Mouse (Mus musculus) T-cell, adult 2 months (primary cell): ENCODE data around the gene Sptbn4.

Source experiments
- DNase-seq: peaks from one replicate; pipeline ENCODE4 v3.0.0; 2022; ENCODE audit warnings: low spot score

The Sptbn4 gene

DNA sequence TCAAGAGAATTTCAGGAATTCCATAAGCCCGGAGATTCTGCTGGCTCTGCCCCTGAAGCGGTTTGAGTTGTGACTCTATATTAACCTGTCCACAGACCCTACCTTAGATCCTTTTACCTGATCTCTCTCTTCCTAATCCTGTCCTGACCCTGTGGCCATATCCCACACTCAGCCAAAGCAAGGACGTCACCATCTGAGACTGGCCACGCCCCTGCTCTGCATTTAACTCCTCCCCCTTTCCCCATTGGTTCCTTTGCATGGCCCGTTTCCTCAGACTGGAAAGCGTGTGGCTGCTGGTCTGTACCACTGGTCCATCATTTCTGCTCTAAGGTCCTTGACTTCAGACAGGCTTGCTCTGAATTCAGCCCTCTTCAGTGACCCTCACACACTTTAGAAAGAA lies 102.0 kb downstream of the Sptbn4 start:
- no peak for DNase-seq

DNA sequence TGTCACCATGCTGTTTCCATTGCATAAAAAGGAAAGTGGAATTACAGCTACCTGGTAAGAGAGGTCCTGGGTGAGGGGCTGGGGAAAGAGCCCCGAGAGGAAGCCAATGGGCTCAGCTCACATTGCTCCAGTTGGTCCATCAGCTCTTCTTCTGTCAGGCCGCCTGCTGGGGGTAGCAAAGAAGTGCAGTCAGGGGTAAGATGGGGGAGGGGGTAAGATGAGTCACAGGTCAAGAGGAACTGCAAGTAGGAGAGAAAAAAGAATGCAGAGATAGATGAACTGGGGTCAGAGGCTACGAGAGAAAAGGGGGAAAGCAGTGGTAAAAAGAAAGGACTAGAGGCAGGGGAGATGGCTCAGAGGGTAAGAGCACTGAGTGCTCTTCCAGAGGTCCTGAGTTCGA lies 104.9 kb downstream of the Sptbn4 start:
- DNase-seq: no peak

DNA sequence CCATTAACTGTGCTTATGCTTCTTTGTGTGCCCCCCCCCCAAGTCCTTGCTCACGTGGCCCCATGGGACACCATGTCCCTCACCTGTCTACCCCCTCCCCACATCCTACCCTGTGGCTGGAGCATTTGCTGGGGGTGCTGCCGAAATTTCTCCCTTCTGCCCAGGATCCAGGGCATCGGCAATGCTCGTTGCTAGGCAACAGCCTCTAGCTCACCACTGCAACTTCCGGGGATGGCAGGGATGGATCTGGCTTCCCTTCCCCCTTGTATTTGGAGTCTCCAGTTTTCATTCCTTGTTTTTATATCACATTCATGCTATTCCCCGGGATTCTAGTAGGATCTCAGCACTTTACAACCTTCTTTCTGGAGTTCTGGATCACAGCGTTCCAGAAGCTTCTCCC lies 108.0 kb downstream of the Sptbn4 start:
- DNase-seq: no peak

DNA sequence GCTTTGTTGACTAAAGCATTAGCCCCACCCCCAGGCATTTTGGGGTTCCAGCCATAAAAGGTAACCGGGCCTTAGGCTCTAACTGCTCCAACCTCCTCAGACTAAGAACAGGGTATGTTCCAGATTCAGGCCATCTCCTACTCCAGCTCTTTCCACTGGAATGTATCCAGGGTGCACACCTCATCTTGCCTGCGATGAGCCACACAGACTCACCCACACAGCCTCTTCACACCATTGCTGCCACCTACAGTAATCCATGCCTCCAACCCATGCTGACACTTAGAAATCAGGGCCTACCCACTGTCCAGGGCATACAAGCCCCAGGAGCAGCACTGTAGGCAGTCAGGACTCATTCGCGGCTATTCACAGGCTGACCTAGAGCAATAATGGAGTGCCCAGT lies 108.4 kb downstream of the Sptbn4 start:
- DNase-seq: no peak

DNA sequence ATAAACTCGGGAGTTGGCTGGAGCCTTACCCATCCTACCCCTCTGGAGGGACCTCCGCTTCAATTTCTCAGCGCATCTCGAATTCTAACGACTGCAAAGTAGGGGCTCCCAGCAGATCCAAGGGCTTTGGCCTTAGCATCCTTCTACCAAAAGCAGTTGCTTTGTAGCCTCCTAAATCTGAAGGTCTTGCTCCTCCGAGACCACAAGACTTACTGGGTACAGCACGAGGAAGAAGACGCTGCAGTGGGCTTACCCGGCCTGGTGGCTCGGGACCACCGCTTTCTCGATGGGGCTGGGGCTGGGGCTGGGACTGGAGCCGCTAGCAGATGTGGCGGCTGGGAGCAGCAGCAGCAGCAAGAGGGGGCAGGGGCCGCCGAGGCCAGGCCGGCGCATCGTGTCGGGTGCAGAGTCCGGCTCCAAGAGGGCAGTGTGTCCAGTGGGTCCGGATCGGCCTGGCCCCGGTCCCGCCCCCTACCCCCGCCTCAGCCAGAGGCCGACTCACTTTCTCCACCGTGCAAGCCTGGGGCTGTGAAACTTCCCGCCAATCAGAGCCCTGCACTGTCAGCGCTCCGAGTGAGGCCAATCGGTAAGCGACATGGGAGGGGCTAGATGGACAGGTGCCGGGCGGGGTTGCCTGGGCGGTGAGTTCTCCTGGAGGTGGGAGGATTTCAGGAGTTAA lies 110.2 kb downstream of the Sptbn4 start, which contains the start of gene Ltbp4:
Gene Ltbp4 (minus strand): TSS at position 518 of the 679 bp plus-strand sequence.
- DNase-seq: no peak

DNA sequence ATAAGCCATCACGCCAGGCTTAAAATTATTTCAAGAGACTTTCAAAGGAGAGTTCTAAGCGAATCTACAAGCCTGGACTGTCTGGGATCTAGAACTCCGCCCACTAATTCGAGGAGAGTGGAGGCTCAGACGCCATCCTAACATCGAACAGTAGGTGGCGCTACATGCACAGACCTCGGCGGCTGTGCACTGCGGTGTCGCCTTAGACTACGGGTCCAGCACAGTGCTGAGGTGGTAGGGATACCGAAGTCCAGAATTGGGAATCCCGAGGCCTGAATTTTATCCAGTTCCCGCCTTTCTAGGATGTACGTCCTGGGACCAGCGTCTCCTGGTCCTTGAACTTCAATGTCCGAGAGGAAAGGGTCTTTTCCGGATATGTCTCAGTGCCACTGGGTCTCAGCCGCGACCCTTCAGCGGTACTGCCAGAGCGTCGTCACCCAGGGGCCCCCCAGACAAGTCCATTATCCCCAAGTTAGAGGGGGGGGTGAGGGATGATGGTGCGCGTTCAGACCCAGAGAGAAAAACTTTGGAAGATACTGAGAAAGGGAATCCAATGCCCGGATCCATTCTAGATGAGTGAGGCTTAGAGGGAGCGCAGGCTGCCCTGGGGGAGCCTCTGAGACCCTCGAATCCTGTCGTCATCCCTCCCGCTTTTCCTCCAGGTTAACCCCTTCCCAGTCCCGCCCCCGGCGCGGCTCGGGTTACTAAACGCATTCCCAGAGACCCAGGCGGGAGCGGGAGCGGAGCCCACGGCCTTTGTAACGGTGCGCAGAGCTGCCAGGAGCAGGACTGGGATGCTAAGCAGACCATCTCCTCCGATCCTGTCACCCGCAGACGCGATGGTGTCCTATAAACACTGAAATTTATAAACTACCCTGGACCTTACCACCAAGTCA lies 111.3 kb downstream of the Sptbn4 start:
- peak; percentile 80 for DNase-seq

DNA sequence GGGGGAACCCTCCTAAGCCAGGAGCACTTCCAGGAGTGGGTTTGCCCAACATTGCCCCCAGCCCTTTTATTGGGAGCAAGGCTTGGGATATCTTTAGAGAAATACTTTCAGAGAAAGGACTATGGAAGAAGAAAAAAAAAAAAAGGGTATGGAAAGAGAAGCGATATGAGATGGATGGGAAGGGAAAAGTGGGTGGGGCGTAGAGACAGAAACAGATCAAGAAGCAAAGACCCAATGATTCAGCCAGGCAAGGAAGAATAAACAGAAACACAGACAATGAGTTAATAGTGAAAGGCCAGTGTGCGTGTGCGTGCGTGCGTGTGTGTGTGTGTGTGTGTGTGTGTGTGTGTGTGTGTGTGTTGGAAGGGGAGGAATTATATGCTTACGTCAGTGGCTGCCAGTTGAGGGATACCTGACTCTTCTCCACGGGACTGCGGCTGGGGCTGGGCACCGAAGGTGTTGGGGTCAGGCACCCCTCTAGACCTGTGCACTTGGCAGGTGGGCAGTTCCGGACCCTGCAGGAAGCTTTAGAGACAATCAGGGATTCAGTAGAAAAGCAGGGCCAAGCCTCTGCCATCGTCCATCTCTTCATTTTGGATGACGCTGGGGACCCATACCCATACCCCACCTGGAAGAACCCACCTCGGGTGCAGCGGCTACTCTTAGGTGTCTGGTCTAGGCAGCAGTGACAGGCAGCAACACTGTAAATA lies 112.3 kb downstream of the Sptbn4 start:
- no peak for DNase-seq

DNA sequence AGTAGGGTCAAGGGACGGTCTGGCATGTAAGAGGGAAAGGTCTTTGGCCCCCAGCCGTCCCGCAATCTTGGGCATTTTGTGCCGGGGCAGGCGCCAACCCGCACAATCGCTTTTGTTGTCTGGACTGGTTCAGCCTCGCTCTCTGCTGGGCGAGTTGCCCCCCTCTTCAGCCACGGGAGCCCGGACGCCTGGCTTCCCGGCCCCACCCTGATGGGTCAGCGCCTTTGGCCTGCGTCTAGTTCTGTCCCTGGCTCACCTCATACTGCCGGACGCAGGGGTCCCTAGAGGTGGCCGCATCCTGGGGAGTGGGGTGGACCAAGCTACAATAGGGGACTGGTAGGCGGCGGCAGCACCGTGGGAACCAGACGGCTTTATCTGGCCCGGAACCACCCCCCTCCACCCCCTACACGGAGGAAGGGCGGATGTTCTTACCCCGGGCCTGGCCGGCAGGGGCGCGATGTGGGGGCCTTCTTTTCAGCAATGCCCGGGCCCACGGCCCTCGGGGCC lies 113.0 kb downstream of the Sptbn4 start:
- no peak for DNase-seq

DNA sequence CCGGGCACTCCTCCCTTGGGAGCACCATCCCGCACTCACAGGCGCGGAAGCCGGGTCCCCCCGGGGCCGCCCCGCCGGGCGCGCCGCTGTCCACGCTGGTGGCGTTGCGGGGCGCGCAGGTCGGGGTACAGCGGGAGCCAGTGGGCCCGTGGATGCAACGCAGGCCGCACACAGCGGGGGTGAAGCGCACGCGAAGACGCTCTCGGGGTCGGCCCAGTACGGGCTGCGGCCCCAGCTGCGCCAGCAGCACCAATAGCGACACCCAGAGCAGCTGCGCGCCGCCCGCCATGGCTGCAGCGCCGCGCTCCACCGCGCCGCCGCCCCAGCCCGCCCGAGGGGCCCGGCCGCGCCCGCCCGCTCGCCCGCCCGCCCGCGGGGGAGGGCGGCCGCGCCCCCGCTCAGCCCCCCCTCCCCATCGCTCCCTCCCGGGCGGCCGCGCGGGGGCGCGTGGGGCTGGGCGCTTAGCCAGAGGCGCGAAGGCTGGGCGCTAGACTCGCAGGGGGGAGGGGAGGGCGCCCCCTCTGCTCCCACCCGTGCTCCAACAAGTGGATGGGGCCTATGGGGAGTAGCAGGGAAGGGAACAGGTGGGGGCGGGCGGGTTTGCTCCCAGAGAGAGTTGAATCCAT lies 114.1 kb downstream of the Sptbn4 start:
- DNase-seq: no peak

DNA sequence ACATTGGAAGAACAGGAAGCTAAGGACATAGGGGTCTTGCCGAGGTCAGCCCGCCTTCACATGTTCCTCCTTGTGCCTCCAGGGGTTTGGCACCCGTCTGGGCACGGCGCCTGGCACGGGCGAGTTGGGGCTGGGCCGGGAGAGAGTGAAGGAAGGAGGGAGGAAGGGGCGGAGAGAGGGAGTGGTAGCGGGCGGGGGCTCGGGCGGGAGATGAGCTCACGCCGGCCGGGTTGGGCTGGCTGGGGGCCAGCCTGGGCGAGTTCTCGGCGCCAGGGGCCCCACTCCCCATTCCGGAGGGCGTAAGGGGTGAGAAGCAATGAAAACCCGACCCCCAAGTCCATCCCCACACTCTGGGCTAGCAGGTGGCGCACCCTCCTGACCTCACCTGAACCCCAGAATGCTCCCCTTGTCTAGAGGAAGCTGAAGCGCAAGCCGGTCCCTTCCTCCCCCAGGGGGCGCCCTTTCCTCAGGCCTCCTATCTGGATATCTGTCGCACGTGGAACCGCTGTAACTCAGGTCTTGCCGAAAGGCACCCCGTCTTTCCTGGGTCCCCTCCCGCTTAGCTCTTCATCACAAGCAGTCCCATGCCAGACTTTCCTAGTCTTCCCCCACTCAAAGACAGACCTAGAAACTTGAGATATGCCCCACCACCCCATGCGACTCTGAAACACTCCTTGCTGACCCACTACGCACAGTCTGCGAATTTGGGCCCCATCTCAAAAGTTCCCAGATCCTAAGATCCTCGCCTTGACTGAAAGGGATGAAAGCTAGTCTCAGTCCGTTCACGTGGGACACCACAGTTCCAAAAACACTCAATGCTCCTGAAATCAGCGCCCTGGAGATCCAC lies 114.9 kb downstream of the Sptbn4 start:
- peak; percentile 85 for DNase-seq

DNA sequence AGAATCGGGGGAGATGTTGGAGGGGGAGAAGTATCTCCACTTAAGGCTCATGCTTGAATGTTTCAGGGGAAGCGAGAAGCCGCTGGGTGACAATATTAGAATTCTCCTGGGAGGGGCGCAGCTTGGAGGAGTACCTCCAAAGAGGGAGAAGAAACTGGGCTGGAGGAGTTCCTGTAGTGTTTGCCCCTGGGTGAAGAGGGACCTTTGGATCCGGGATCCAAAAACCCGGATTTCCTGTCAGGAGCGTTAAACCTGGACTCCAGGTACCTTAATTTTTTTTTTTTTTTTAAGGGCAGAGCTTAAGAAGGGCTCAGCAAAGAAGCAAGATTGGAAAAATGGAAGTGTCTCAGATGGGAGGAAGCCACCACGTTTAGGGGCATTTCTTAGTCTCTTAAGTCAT lies 115.6 kb downstream of the Sptbn4 start:
- no peak for DNase-seq

DNA sequence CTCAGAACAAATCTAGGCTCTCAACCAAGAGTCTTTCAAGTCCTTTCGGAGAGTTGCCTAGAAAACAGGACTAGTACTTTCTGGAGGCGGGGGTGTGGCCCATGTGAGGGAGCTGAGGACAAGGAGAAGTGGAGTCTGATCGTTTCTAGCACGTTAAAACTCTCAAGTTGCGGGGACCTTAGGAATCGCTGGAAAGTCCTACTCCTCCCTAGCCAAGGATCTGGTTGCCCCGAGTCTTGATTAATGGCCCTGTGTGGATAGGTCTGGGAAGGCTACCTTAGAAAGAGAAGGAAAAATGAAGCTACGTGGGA lies 116.0 kb downstream of the Sptbn4 start:
- DNase-seq: no peak

DNA sequence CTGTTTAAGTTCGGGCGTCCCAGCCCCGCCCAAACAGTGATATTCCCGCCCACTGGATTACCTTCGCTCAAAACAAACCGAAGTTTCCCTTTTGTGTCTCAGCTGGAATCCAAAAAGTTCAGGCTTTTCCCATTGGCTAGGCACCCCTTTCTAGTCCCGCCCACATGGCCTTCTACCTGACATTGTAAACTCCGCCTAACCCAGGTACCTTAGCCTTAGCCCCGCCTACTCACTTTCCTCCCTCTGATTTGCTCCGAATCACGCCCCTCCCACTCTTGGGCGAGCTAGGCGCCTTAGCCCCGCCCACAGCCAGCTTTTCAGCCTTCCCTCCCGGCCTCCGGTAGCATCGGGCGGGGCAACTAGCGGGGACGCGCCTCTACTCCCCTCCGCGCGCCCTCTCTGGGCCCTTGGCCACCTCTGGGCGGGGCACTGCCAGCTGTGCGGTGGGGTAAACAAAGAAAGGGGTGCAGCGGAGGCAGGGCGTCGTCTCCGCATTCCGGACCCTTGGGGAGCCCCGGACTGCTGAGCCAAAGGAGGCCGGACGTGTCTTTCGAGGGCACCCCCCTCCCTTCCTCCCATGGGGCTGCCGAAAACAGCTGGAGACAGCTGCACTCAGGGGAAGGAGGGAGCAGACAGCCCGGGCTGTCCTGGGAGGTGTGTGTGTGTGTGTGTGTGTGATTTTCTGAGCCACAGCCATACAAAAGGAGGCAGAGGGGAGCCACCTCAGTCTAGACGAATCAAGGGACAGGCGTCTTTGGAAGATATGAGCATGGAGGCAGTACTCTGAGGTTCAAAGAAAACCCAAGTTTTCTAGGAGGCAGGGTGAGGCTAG lies 116.6 kb downstream of the Sptbn4 start:
- DNase-seq: peak; percentile 79

DNA sequence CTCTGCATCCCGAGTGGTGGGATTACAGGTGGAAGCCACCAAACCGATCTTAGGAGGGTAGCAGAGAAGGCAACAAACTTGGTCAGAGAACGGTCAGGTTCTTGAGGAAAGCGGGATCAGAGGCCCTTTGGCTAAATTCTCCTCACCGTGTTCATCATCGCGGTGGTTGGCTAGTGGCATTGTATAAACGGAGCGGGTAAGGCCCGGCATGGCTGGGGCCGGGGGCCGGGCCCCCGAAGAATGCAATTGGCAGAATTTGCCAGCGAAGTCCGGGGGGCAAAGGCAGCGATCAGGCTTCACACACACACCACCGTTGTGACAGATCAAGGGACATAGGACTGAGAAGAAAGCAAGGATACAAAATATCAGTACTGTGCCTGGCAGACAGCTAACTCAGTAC lies 117.5 kb downstream of the Sptbn4 start:
- no peak for DNase-seq

DNA sequence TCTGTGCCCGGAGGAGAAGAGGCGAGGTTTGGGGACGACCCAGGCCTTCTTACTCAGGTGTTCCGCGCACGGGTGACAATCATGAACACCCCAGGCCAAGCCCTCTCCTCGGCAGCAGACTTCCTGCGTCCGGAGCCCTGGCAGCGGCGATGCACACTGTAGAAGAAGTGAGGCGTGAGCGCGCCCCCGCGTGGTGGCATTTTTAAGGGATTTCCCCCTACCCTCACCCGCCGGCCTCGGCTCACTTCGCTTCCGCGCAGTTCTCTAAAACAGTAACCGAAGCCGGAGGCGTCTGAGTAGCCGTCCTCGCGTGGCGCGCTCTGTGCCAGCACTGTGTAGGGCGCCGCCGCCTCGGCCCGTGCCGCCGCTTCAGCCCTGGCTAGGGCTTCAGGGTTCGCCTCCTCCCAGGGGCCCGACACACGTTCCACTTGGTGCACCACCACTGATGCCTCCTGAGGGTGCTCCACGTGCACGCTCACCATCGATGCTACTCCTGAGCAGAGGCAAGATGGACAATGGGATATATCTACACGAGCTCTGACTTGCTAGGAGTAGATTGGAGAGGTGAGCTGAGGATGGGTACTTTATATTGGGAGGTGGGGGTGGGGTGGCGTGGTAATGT lies 118.0 kb downstream of the Sptbn4 start:
- DNase-seq: peak; percentile 81

DNA sequence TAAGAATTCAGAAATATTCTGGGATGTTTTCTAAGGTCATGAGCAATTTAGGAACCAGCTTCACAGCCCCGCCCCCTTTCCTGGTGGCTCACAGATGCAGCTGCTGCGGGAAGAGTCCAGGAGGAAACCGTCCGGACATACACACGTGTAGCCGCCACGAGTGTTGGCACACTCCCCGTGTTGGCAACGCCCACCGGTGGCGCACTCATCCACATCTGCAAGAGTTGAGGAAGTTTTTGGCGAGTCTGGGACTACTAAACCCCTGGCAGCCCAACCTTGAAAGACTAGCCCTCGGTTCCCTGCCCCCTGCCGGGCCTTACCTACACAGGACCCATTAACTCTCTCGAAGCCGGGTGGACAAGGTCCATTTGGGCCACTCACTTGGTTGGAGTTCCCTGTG lies 118.8 kb downstream of the Sptbn4 start:
- no peak for DNase-seq

DNA sequence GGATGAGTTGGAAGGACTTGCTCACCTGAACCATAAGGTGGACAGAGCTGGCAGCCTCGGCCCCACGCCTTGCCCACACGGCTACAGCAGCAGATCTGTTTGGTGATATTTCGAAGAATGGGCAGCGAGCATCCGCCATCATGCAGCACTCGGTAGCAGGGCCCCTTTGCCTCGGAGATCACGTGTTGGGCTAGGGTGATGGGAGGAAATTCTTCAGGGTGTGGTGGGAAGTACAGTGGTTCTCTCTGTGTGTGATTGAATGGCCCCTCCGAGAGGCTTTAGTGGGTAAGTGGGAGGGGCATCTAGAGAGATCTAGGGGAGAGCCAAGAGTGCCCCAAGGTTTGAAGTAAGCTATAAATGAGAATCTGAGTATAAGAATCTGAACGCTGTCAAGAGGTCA lies 119.3 kb downstream of the Sptbn4 start:
- DNase-seq: no peak

DNA sequence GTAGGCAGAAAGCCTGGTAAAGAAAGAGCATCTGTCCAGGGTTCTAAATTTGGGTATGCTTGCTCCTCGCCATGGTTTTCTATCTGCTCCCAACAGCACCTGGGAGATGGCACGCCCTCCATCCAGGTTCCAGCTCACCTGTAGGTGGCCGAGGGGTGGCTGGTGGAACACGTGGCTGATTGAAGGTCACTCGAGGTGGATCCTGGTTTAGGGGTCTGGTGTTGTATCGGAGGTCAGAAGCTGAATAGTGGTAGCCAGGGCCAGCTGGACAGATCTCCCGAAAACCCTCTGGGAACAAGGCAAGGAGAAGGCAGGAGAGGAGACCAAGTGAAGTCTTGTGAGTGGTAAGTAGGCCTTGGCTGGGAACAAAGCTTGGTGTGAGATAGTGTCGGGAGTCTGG lies 120.0 kb downstream of the Sptbn4 start:
- no peak for DNase-seq

DNA sequence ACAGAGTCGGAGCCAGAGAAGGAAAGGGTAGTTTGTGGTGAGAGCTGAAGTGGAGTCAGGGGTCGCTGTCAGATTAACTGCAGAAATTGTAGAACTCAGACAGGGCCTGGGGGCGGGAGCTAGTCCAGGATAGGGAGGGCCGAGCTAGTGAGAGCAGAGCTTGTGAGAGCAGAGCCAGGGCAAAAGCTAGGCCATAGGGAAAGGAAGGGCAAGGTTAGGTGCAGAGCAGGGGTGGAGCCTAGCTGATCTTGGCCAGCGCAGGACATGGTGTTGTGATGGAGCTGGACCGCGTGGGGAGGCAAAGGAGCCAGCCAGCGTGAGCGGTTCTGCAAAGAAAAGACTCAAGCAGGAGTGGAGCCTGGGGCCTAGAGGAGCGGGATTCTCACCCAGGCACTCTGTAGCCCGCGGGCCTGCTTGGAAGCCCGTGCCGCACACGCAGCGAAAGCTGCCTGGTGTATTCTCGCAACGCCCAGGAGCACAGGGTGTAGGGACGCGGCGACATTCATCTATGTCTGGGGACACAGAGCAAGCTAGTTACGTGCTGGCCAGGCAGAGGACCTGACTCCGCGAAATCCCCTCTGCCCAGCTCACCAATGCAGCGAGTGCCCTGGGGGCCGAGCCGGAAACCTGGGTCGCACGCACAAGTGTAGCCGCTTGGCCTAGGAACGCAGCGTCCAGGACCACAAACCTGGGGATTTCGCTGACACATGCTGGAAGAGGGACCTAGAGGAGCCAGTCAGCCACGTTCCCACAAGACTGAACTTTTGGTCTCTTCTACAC lies 121.2 kb downstream of the Sptbn4 start:
- DNase-seq: no peak
